Comparison of ENCODE assay signal across 8 mouse cellular contexts in the genomic region with DNA sequence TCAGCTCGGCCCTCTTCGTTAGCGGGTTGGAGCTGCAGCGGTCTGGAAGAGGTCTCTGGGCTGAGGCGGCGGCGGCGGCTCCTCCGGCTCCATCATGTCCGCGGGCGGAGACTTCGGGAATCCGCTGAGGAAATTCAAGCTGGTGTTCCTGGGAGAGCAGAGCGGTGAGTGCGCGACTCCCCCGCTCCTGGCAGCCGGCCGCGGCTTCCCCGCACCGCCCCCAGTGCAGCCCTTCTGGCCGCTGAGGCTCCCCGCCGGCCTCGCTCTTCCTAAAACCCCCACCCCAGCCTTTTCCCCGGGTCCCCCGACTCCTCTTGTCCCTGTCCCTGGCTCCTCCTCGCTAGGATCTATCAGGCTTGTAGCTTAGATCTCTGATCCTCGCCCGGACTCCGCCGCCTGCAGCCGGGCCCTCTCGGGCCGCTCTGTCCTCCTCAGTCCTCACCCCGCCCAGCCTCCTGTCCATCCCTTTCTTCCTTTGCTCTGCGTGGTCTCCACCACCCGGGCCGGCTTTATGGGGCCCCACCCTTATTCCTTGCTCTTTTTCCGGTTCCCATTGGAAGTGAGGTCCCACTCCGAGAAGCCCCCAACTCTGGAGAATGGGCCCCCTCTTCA. TPM values are rescaled to one million over a fixed set of nuclear protein-coding genes. Genes with fewer than 3 reads are reported as not detected.
DNase-seq lines count a peak whose midpoint lies in the region; ATAC-seq and TF ChIP-seq lines count a peak whose summit lies in the region.

A gene (minus strand): TSS at position 172 of the 612 bp plus-strand sequence.

- H3ac ChIP-seq in C2C12 (ENCODE audit: control insufficient read depth, insufficient read length, low read depth): peak within 1 kb of the TSS; percentile 71

- H3K36me3 ChIP-seq in C2C12 (ENCODE audit: control insufficient read depth, insufficient read depth): no peaks in the 10 kb centered on the region
- peaks cover 10% of the 10 kb centered on the region for H3K36me3 ChIP-seq in erythroblast, embryonic 14.5 days (ENCODE audit: control insufficient read depth)
- no peaks in the 10 kb centered on the region for H3K36me3 ChIP-seq in heart, embryonic 11.5 days (ENCODE audit: control insufficient read depth, insufficient read depth, low read length)
- no peaks in the 10 kb centered on the region for H3K36me3 ChIP-seq in kidney, embryonic 15.5 days
- no peaks in the 10 kb centered on the region for H3K36me3 ChIP-seq in midbrain, embryonic 16.5 days (ENCODE audit: control insufficient read depth, insufficient read depth, low read length)

- peak; percentile 77 for DNase-seq in brain, adult 2 months (ENCODE audit: low read depth, low spot score)
- peak; percentile 70 for DNase-seq in liver
- peak; percentile 26 to 28 for DNase-seq in spleen, postnatal 36 days (ENCODE audit: low spot score in 2 of 2)

- peaks cover 31% of the 10 kb centered on the region for H3K4me1 ChIP-seq in erythroblast, embryonic 14.5 days (ENCODE audit: control insufficient read depth)
- H3K4me1 ChIP-seq in heart, embryonic 11.5 days (ENCODE audit: control insufficient read depth, insufficient read depth, low read length): no peaks in the 10 kb centered on the region
- peaks cover 13% of the 10 kb centered on the region for H3K4me1 ChIP-seq in kidney, embryonic 15.5 days
- H3K4me1 ChIP-seq in midbrain, embryonic 16.5 days (ENCODE audit: control insufficient read depth, insufficient read depth, low read length): peaks cover 14% of the 10 kb centered on the region

- H3K9ac ChIP-seq in heart, embryonic 11.5 days (ENCODE audit: low read depth, low read length): peak within 1 kb of the TSS; percentile 100
- H3K9ac ChIP-seq in kidney, embryonic 15.5 days: peak within 1 kb of the TSS; percentile 97
- peak within 1 kb of the TSS; percentile 100 for H3K9ac ChIP-seq in midbrain, embryonic 16.5 days (ENCODE audit: low read depth, low read length)

- H3K27me3 ChIP-seq in C2C12 (ENCODE audit: control insufficient read depth, insufficient read depth, insufficient read length): no peaks in the 10 kb centered on the region
- H3K27me3 ChIP-seq in erythroblast, embryonic 14.5 days (ENCODE audit: control insufficient read depth): peaks cover 17% of the 10 kb centered on the region
- H3K27me3 ChIP-seq in heart, embryonic 11.5 days (ENCODE audit: control insufficient read depth, insufficient read depth, low read length): no peaks in the 10 kb centered on the region
- no peaks in the 10 kb centered on the region for H3K27me3 ChIP-seq in kidney, embryonic 15.5 days
- no peaks in the 10 kb centered on the region; the same call in 1 of the 2 replicates for H3K27me3 ChIP-seq in midbrain, embryonic 16.5 days (ENCODE audit: control insufficient read depth, insufficient read depth, low read depth, low read length)

- under 1% methylated on average over 43 of the region's 43 CpGs for WGBS in heart, embryonic 11.5 days (ENCODE audit: insufficient replicate concordance)
- under 1% methylated on average over 43 of the region's 43 CpGs for WGBS in kidney, embryonic 15.5 days
- under 1% methylated on average over 37 of the region's 43 CpGs for WGBS in midbrain, embryonic 16.5 days

- H3K79me2 ChIP-seq in C2C12 (ENCODE audit: control insufficient read depth, insufficient read depth): peaks cover 56% of the 10 kb centered on the region

- H3K79me3 ChIP-seq in C2C12 (ENCODE audit: low read depth): peaks cover 49% of the 10 kb centered on the region

- ATAC-seq in heart, embryonic 11.5 days (replicated peaks; ENCODE audit: insufficient number of reproducible peaks, low FRiP score, low TSS enrichment): peak; percentile 36; the same call in 1 of the 2 replicates
- ATAC-seq in kidney, embryonic 15.5 days (replicated peaks; ENCODE audit: low FRiP score): peak; percentile 47
- ATAC-seq in midbrain, embryonic 16.5 days: peak; percentile 17

- H3K27ac ChIP-seq in heart, embryonic 11.5 days (ENCODE audit: low read depth, low read length): peak within 1 kb of the TSS; percentile 99
- peak within 1 kb of the TSS; percentile 99 for H3K27ac ChIP-seq in kidney, embryonic 15.5 days
- H3K27ac ChIP-seq in midbrain, embryonic 16.5 days (ENCODE audit: low read length): peak within 1 kb of the TSS; percentile 99

- no peaks in the 10 kb centered on the region for H3K9me3 ChIP-seq in erythroblast, embryonic 14.5 days (ENCODE audit: control insufficient read depth, low read length)
- no peaks in the 10 kb centered on the region for H3K9me3 ChIP-seq in heart, embryonic 11.5 days (replicated peaks; ENCODE audit: control insufficient read depth, low read length)
- no peaks in the 10 kb centered on the region for H3K9me3 ChIP-seq in kidney, embryonic 15.5 days (replicated peaks)
- H3K9me3 ChIP-seq in midbrain, embryonic 16.5 days (replicated peaks; ENCODE audit: control insufficient read depth, low read length, poor library complexity, severe bottlenecking): no peaks in the 10 kb centered on the region

- no peak for TF ChIP-seq CTCF in C2C12 (IDR thresholded peaks at IDR 0.05; ENCODE audit: control insufficient read depth, insufficient read depth, insufficient read length)

- H3K4me2 ChIP-seq in heart, embryonic 11.5 days: peak within 1 kb of the TSS; percentile 84
- H3K4me2 ChIP-seq in kidney, embryonic 15.5 days: peak within 1 kb of the TSS; percentile 75
- H3K4me2 ChIP-seq in midbrain, embryonic 16.5 days (ENCODE audit: low read length): peak within 1 kb of the TSS; percentile 72

- peak within 1 kb of the TSS; percentile 79 for H3K4me3 ChIP-seq in C2C12 (ENCODE audit: insufficient read depth, poor library complexity, severe bottlenecking)
- H3K4me3 ChIP-seq in erythroblast, embryonic 14.5 days (replicated peaks): peak within 1 kb of the TSS; percentile 97
- peak within 1 kb of the TSS; percentile 100 for H3K4me3 ChIP-seq in heart, embryonic 11.5 days (ENCODE audit: low read depth, low read length)
- peak within 1 kb of the TSS; percentile 72 for H3K4me3 ChIP-seq in kidney, embryonic 15.5 days (replicated peaks)
- H3K4me3 ChIP-seq in midbrain, embryonic 16.5 days (ENCODE audit: low read depth, low read length): peak within 1 kb of the TSS; percentile 100

TF ChIP-seq in C2C12, 6 proteins besides CTCF, POLR2A, EP300 and RAD21:
- TF ChIP-seq CEBPB (IDR thresholded peaks at IDR 0.05; ENCODE audit: low read depth) (no peak), MAX (IDR thresholded peaks at IDR 0.05) (no peak), FOSL1 (IDR thresholded peaks at IDR 0.05; ENCODE audit: insufficient read depth, low read length, poor library complexity, severe bottlenecking) (no peak), MYOG (IDR thresholded peaks at IDR 0.05; ENCODE audit: control insufficient read depth, extremely low read depth, insufficient read length) (no peak), MYOD1 (IDR thresholded peaks at IDR 0.05; ENCODE audit: control insufficient read depth, insufficient read length, low read depth) (no peak), USF1 (IDR thresholded peaks at IDR 0.05; ENCODE audit: low read depth) (no peak)

RNA-seq across cellular contexts. Expression of the gene that starts here (rescaled TPM):
- polyA plus RNA-seq in C2C12 (2012; fragmentation: generic; extraction: Trizol): 30.7 TPM
- polyA plus RNA-seq in erythroblast, embryonic 14.5 days (2012): 0.27 and 0.42 TPM in 2 replicates
- polyA plus RNA-seq in heart, embryonic 11.5 days (2014; fragmentation: Nextera tagmentation; extraction: Ambion mirVana): 76.9 and 77.3 TPM in 2 replicates
- polyA plus RNA-seq in kidney, embryonic 15.5 days (2015; fragmentation: Nextera tagmentation; extraction: Ambion mirVana): 81.2 and 92.4 TPM in 2 replicates
- 89.4 and 94.0 TPM in 2 replicates for polyA plus RNA-seq in midbrain, embryonic 16.5 days (2015; fragmentation: Nextera tagmentation; extraction: Ambion mirVana)

Comparison
In these comparisons a context has a peak if more than half of its experiments do, and no peak if none do; other contexts are left out.
1. Peak in every context shown above with its lines: DNase-seq, ATAC-seq, H3K4me3 ChIP-seq and H3K27ac ChIP-seq.
2. RNA of the gene that starts here (polyA plus RNA-seq): 89.4 to 94.0 TPM in midbrain, embryonic 16.5 days, 81.2 to 92.4 TPM in kidney, embryonic 15.5 days, 76.9 to 77.3 TPM in heart, embryonic 11.5 days and 30.7 TPM in C2C12 (single experiment); 0.27 to 0.42 TPM in erythroblast, embryonic 14.5 days; every median in the first group is over 10 times any median in the second.
3. DNase-seq: peak in every context shown above with its lines; median percentile 77 in brain, adult 2 months; 70 in liver; 27 in spleen, postnatal 36 days.